Mouse (Mus musculus): ENCODE results near the gene Cyp2u1.
"Not testable (repeated sequence)": the region's sequence is repeated elsewhere in the genome, so short reads cannot be mapped to it uniquely, and the experiment has no call there.

The Cyp2u1 gene

GRCm38 (mm10) chr3:131302452-131303319 is at the start of gene Cyp2u1:
Gene Cyp2u1 (minus strand): TSS chr3:131303227.
- peak; percentile 89 for DNase-seq (ENCODE audit: low read depth, low spot score)

- no peak for DNase-seq (ENCODE audit: low read depth, low spot score)
These were observed 47.5 kb upstream of the Cyp2u1 start for GRCm38 (mm10) chr3:131350539-131350938.

- DNase-seq (ENCODE audit: low read depth, low spot score) = no peak
These were observed 46.0 kb upstream of the Cyp2u1 start for GRCm38 (mm10) chr3:131349013-131349412.

GRCm38 (mm10) chr3:131348579-131348950 is 45.5 kb upstream of the Cyp2u1 start:
- no peak for DNase-seq (ENCODE audit: low read depth, low spot score)

- DNase-seq (ENCODE audit: low read depth, low spot score) = no peak
These were observed 45.0 kb upstream of the Cyp2u1 start for GRCm38 (mm10) chr3:131347831-131348578.

- DNase-seq (ENCODE audit: low read depth, low spot score) = no peak
These were observed 42.9 kb upstream of the Cyp2u1 start for GRCm38 (mm10) chr3:131345903-131346302.

GRCm38 (mm10) chr3:131343311-131343710 is 40.3 kb upstream of the Cyp2u1 start:
- no peak for DNase-seq (ENCODE audit: low read depth, low spot score)

GRCm38 (mm10) chr3:131340885-131341284 is 37.9 kb upstream of the Cyp2u1 start:
- DNase-seq (ENCODE audit: low read depth, low spot score) = no peak

GRCm38 (mm10) chr3:131339280-131339679 is 36.3 kb upstream of the Cyp2u1 start:
- DNase-seq (ENCODE audit: low read depth, low spot score) = no peak

- DNase-seq (ENCODE audit: low read depth, low spot score) = not testable (repeated sequence)
These were observed 34.7 kb upstream of the Cyp2u1 start for GRCm38 (mm10) chr3:131337749-131338148.

- DNase-seq (ENCODE audit: low read depth, low spot score) = no peak
These were observed 33.6 kb upstream of the Cyp2u1 start for GRCm38 (mm10) chr3:131336629-131337028.

- peak; percentile 19 for DNase-seq (ENCODE audit: low read depth, low spot score)
These were observed 32.1 kb upstream of the Cyp2u1 start for GRCm38 (mm10) chr3:131335117-131335547.

GRCm38 (mm10) chr3:131327189-131327588 is 24.2 kb upstream of the Cyp2u1 start:
- no peak for DNase-seq (ENCODE audit: low read depth, low spot score)

GRCm38 (mm10) chr3:131326637-131327036 is 23.6 kb upstream of the Cyp2u1 start:
- no peak for DNase-seq (ENCODE audit: low read depth, low spot score)

- no peak for DNase-seq (ENCODE audit: low read depth, low spot score)
These were observed 19.2 kb upstream of the Cyp2u1 start for GRCm38 (mm10) chr3:131322081-131322815.

GRCm38 (mm10) chr3:131320184-131320583 is 17.2 kb upstream of the Cyp2u1 start:
- DNase-seq (ENCODE audit: low read depth, low spot score) = peak; percentile 69

- no peak for DNase-seq (ENCODE audit: low read depth, low spot score)
These were observed 15.2 kb upstream of the Cyp2u1 start for GRCm38 (mm10) chr3:131318211-131318610.

- no peak for DNase-seq (ENCODE audit: low read depth, low spot score)
These were observed 14.1 kb upstream of the Cyp2u1 start for GRCm38 (mm10) chr3:131317126-131317525.

- no peak for DNase-seq (ENCODE audit: low read depth, low spot score)
These were observed 13.0 kb upstream of the Cyp2u1 start for GRCm38 (mm10) chr3:131315957-131316510.

- no peak for DNase-seq (ENCODE audit: low read depth, low spot score)
These were observed 9.3 kb upstream of the Cyp2u1 start for GRCm38 (mm10) chr3:131312340-131312739.

GRCm38 (mm10) chr3:131310572-131310971 is 7.5 kb upstream of the Cyp2u1 start:
- DNase-seq (ENCODE audit: low read depth, low spot score) = no peak

GRCm38 (mm10) chr3:131307811-131308210 is 4.8 kb upstream of the Cyp2u1 start:
- DNase-seq (ENCODE audit: low read depth, low spot score) = no peak

Data from CD4-positive helper T cell, adult 2 months (primary cell).